Mouse (Mus musculus) MEL (cell line): Measurements from ENCODE around the gene Strip1. TPM values are rescaled to one million over a fixed set of nuclear protein-coding genes. Genes with fewer than 3 reads are reported as not detected.

Experiments used
- DNase-seq: peaks from one replicate; pipeline ENCODE4 v3.0.0; 2011; ENCODE audit warnings: low read depth, low spot score
- H3K27ac ChIP-seq: 2 replicates; pipeline ENCODE4 v1.5.1; 2012; ENCODE audit warnings: low read depth, mild to moderate bottlenecking, control low read depth, low read length, moderate library complexity; ENCODE audit not compliant: control insufficient read depth
- H3K27me3 ChIP-seq, 2 experiments: fragments of 150-350 bp in 1 of 2; sonication (generic) in 1 of 2; 2 replicates each; pipeline ENCODE4 v1.6.1; 2012; ENCODE audit warnings: low read length in 2 of 2, mild to moderate bottlenecking in 2 of 2, improper control_type of control experiment in 1 of 2, moderate library complexity in 1 of 2; ENCODE audit not compliant: insufficient read depth in 2 of 2, control insufficient read depth in 1 of 2
- H3K36me3 ChIP-seq, 2 experiments: 2 replicates each; pipeline ENCODE4 v1.6.1; 2012 to 2014; ENCODE audit warnings: low read length in 2 of 2, improper control_type of control experiment in 1 of 2, inconsistent platforms in 1 of 2, mild to moderate bottlenecking in 1 of 2; ENCODE audit not compliant: insufficient read depth in 2 of 2, control insufficient read depth in 1 of 2
- H3K4me1 ChIP-seq, 2 experiments: fragments of 150-350 bp in 1 of 2; sonication (generic) in 1 of 2; 2 replicates each; pipeline ENCODE4 v1.6.1; 2012; ENCODE audit warnings: low read length in 2 of 2, improper control_type of control experiment in 1 of 2, mild to moderate bottlenecking in 1 of 2; ENCODE audit not compliant: insufficient read depth in 2 of 2, control insufficient read depth in 1 of 2
- H3K4me3 ChIP-seq, 2 experiments: fragments of 150-350 bp in 1 of 2; sonication (generic) in 1 of 2; 2 replicates each; pipeline ENCODE4 v1.5.1; 2012; ENCODE audit warnings: low read depth in 2 of 2, low read length in 2 of 2, mild to moderate bottlenecking in 2 of 2, moderate library complexity in 2 of 2, control low read depth in 1 of 2, improper control_type of control experiment in 1 of 2; ENCODE audit not compliant: control insufficient read depth in 1 of 2, insufficient read depth in 1 of 2
- H3K79me2 ChIP-seq: 2 replicates; pipeline ENCODE4 v1.6.1; 2012; ENCODE audit warnings: mild to moderate bottlenecking, low read length, moderate library complexity; ENCODE audit not compliant: control insufficient read depth, poor library complexity, insufficient read depth
- H3K9ac ChIP-seq: 2 replicates; pipeline ENCODE4 v1.6.1; 2012; ENCODE audit warnings: low read depth, mild to moderate bottlenecking, control low read depth, low read length, moderate library complexity; ENCODE audit not compliant: control insufficient read depth, poor library complexity, severe bottlenecking
- H3K9me3 ChIP-seq: fragments of 150-350 bp; sonication (generic); replicated peaks from 2 replicates; pipeline ENCODE4 v1.6.1; 2012; ENCODE audit warnings: mild to moderate bottlenecking, low read length, improper control_type of control experiment, moderate library complexity; ENCODE audit not compliant: insufficient read depth
- CHD1 ChIP-seq: IDR thresholded peaks from 2 replicates; pipeline ENCODE4 v1.6.1; 2012; ENCODE audit warnings: low read depth, mild to moderate bottlenecking, inconsistent platforms, low read length, improper control_type of control experiment
- ELF1 ChIP-seq: IDR thresholded peaks from 2 replicates; pipeline ENCODE4 v1.6.1; 2014; ENCODE audit warnings: low read depth, mild to moderate bottlenecking, inconsistent platforms, low read length, improper control_type of control experiment, moderate library complexity
- EP300 ChIP-seq, 2 experiments: IDR thresholded peaks; 2 replicates each; pipeline ENCODE4 v1.6.1; 2011; ENCODE audit warnings: improper control_type of control experiment in 2 of 2, low read length in 2 of 2, low read depth in 1 of 2, mild to moderate bottlenecking in 1 of 2
- ETS1 ChIP-seq: IDR thresholded peaks from 2 replicates; pipeline ENCODE4 v1.6.1; 2012; ENCODE audit warnings: low read depth, mild to moderate bottlenecking, inconsistent platforms, low read length, improper control_type of control experiment, moderate library complexity
- GABPA ChIP-seq: IDR thresholded peaks from 2 replicates; pipeline ENCODE4 v1.6.1; 2012; ENCODE audit warnings: low read depth, mild to moderate bottlenecking, inconsistent platforms, low read length, improper control_type of control experiment, moderate library complexity
- GATA1 ChIP-seq: IDR thresholded peaks from 2 replicates; pipeline ENCODE4 v1.6.1; 2011; ENCODE audit warnings: low read depth, low read length, improper control_type of control experiment
- HCFC1 ChIP-seq: IDR thresholded peaks from 2 replicates; pipeline ENCODE4 v1.6.1; 2012; ENCODE audit warnings: low read depth, mild to moderate bottlenecking, inconsistent platforms, low read length, improper control_type of control experiment, moderate library complexity
- JUND ChIP-seq: IDR thresholded peaks from 2 replicates; pipeline ENCODE4 v1.6.1; 2011; ENCODE audit warnings: low read depth, mild to moderate bottlenecking, improper control_type of control experiment, low read length
- KAT2A ChIP-seq: conservative IDR thresholded peaks from 2 replicates; pipeline ENCODE4 v1.6.1; 2012; ENCODE audit warnings: low read depth, low read length, improper control_type of control experiment, inconsistent platforms
- MAX ChIP-seq: IDR thresholded peaks from 2 replicates; pipeline ENCODE4 v1.6.1; 2011; ENCODE audit warnings: low read length, improper control_type of control experiment
- MEF2A ChIP-seq: IDR thresholded peaks from 2 replicates; pipeline ENCODE4 v1.6.1; 2014; ENCODE audit warnings: low read depth, mild to moderate bottlenecking, inconsistent platforms, low read length, improper control_type of control experiment; ENCODE audit not compliant: poor library complexity, insufficient replicate concordance, severe bottlenecking; ENCODE audit errors: extremely low read depth
- MXI1 ChIP-seq: IDR thresholded peaks from 2 replicates; pipeline ENCODE4 v1.6.1; 2011; ENCODE audit warnings: mild to moderate bottlenecking, low read depth, low read length, improper control_type of control experiment
- MYB ChIP-seq: IDR thresholded peaks from 2 replicates; pipeline ENCODE4 v1.6.1; 2011; ENCODE audit warnings: mild to moderate bottlenecking, low read depth, low read length, improper control_type of control experiment
- NELFE ChIP-seq: IDR thresholded peaks from 2 replicates; pipeline ENCODE4 v1.6.1; 2011; ENCODE audit warnings: low read depth, low read length, improper control_type of control experiment
- NRF1 ChIP-seq: IDR thresholded peaks from 2 replicates; pipeline ENCODE4 v1.6.1; 2014; ENCODE audit warnings: low read depth, mild to moderate bottlenecking, inconsistent platforms, low read length, improper control_type of control experiment, moderate library complexity; ENCODE audit not compliant: poor library complexity, insufficient read depth, severe bottlenecking
- POLR2A ChIP-seq, 2 experiments: IDR thresholded peaks; 2 replicates each; pipeline ENCODE4 v1.6.1; 2011 to 2012; ENCODE audit warnings: low read length in 2 of 2, mild to moderate bottlenecking in 2 of 2, control low read depth in 1 of 2, improper control_type of control experiment in 1 of 2, low read depth in 1 of 2, moderate library complexity in 1 of 2; ENCODE audit not compliant: control insufficient read depth in 1 of 2, insufficient read depth in 1 of 2, poor library complexity in 1 of 2
- POLR2AphosphoS2 ChIP-seq: IDR thresholded peaks from 2 replicates; pipeline ENCODE4 v1.6.1; 2011; ENCODE audit warnings: low read length, improper control_type of control experiment
- POLR2AphosphoS5 ChIP-seq: IDR thresholded peaks from 2 replicates; pipeline ENCODE4 v1.6.1; 2012; ENCODE audit warnings: low read depth, borderline replicate concordance, mild to moderate bottlenecking, inconsistent platforms, low read length, moderate library complexity, mixed read lengths
- RCOR1 ChIP-seq: IDR thresholded peaks from 2 replicates; pipeline ENCODE4 v1.6.1; 2012; ENCODE audit warnings: low read depth, mild to moderate bottlenecking, inconsistent platforms, low read length, improper control_type of control experiment
- SMC3 ChIP-seq: IDR thresholded peaks from 2 replicates; pipeline ENCODE4 v1.6.1; 2011; ENCODE audit warnings: low read depth, low read length, improper control_type of control experiment
- TAL1 ChIP-seq: IDR thresholded peaks from 2 replicates; pipeline ENCODE4 v1.6.1; 2012; ENCODE audit warnings: mild to moderate bottlenecking, inconsistent platforms, low read length, moderate library complexity, mixed read lengths
- TBP ChIP-seq: IDR thresholded peaks from 2 replicates; pipeline ENCODE4 v1.8.0; 2011; ENCODE audit warnings: low read depth, low read length, improper control_type of control experiment
- TCF12 ChIP-seq: IDR thresholded peaks from 2 replicates; pipeline ENCODE4 v1.6.1; 2014; ENCODE audit warnings: low read depth, mild to moderate bottlenecking, inconsistent platforms, low read length, improper control_type of control experiment, moderate library complexity
- USF1 ChIP-seq: IDR thresholded peaks from 2 replicates; pipeline ENCODE4 v1.6.1; 2014; ENCODE audit warnings: low read depth, mild to moderate bottlenecking, inconsistent platforms, low read length, improper control_type of control experiment, moderate library complexity
- ZKSCAN1 ChIP-seq: IDR thresholded peaks from 2 replicates; pipeline ENCODE4 v1.6.1; 2012; ENCODE audit warnings: low read depth, mild to moderate bottlenecking, inconsistent platforms, low read length, improper control_type of control experiment, moderate library complexity
- ZMIZ1 ChIP-seq: IDR thresholded peaks from 2 replicates; pipeline ENCODE4 v1.6.1; 2012; ENCODE audit warnings: low read depth, mild to moderate bottlenecking, inconsistent platforms, low read length, improper control_type of control experiment, moderate library complexity
- ZNF384 ChIP-seq: IDR thresholded peaks from 2 replicates; pipeline ENCODE4 v1.6.1; 2012; ENCODE audit warnings: low read depth, mild to moderate bottlenecking, inconsistent platforms, low read length, improper control_type of control experiment
- polyA plus RNA-seq, 2 experiments: library from polyadenylated mRNA; stranded (reverse) in 1 of 2; unstranded in 1 of 2; fragments of >175 nt in 1 of 2; fragments of >200 nt in 1 of 2; gene quantifications; 2 replicates each; pipeline versions ENCODE4 v1.2.1 to v1.2.4; 2012; ENCODE audit warnings: low replicate concordance in 2 of 2, low read depth in 1 of 2; ENCODE audit not compliant: insufficient read length in 2 of 2, insufficient read depth in 1 of 2, missing spikeins in 1 of 2
- total RNA-seq: library from RNA; depleted of rRNA; stranded (reverse); fragments of 300-350 nt; gene quantifications from 2 replicates; pipeline ENCODE4 v1.2.3, GENCODE M21; 2012

Strip1 gene
- total and polyA plus RNA-seq, 3 experiments: 19.8 to 32.9 TPM; not detected in 1

- no peak overlapping the region for H3K9ac ChIP-seq
- H3K9me3 ChIP-seq: no peaks in the 10 kb centered on the region
- H3K4me1 ChIP-seq: no peaks in the 10 kb centered on the region
- H3K27me3 ChIP-seq: peaks cover 13 to 14% of the 10 kb centered on the region in 2 experiments
- no peak for TF ChIP-seq NELFE
- TF ChIP-seq POLR2AphosphoS5: no peak
- TF ChIP-seq MEF2A: no peak
- TF ChIP-seq GABPA: no peak
- no peak for TF ChIP-seq ETS1
- no peak for TF ChIP-seq POLR2A (IDR thresholded peaks at IDR 0.05; ENCODE audit: control insufficient read depth in 1 of 2, insufficient read depth in 1 of 2, low read depth in 1 of 2, low read length in 2 of 2, poor library complexity in 1 of 2)
- TF ChIP-seq EP300 (IDR thresholded peaks at IDR 0.05; ENCODE audit: low read depth in 1 of 2, low read length in 2 of 2): no peak
- TF ChIP-seq POLR2AphosphoS2: no peak
- no peak for TF ChIP-seq TCF12
- no peak for TF ChIP-seq JUND
- no peak for TF ChIP-seq ZKSCAN1
- TF ChIP-seq CHD1: no peak
- TF ChIP-seq TAL1: no peak
- no peak for TF ChIP-seq RCOR1
- no peak for TF ChIP-seq ZNF384
- TF ChIP-seq MYB: no peak
- no peak for TF ChIP-seq GATA1
- no peak for TF ChIP-seq MAX
- no peaks in the 10 kb centered on the region for H3K36me3 ChIP-seq
- no peak overlapping the region for H3K27ac ChIP-seq
- no peak overlapping the region for H3K4me3 ChIP-seq
- H3K79me2 ChIP-seq: no peaks in the 10 kb centered on the region
- no peak for DNase-seq
Measured at GRCm38 (mm10) chr3:107593632-107594031, 37.9 kb downstream of the Strip1 start.

DNA sequence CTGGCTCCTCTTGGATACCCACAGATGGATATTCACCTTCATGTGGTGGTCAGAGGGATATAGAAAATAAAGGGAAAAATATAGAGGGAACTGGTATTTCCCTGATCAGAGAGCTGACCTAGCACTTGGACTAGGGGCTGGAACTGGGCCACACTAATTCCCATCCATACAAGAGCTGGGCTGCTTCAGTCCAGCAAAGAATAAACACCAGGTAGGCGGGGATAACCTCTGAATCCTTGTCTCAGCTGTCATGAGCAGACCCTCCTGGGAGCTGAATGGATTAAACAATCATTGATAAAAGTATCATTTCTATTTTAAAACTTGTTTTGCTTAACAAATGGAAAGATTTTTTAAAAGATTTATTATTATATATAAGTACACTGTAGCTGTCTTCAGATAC lies 39.9 kb downstream of the Strip1 start:
- no peak for TF ChIP-seq SMC3
- TF ChIP-seq POLR2AphosphoS5: no peak
- TF ChIP-seq ETS1: no peak
- TF ChIP-seq HCFC1: no peak
- TF ChIP-seq ZMIZ1: no peak
- TF ChIP-seq NRF1: no peak
- TF ChIP-seq USF1: no peak
- TF ChIP-seq ELF1: no peak
- no peak for TF ChIP-seq MXI1
- no peak for TF ChIP-seq EP300 (IDR thresholded peaks at IDR 0.05; ENCODE audit: low read depth in 1 of 2, low read length in 2 of 2)
- TF ChIP-seq KAT2A: no peak
- TF ChIP-seq TAL1: no peak
- TF ChIP-seq MEF2A: no peak
- TF ChIP-seq JUND: no peak
- TF ChIP-seq TBP: no peak
- TF ChIP-seq NELFE: no peak

More for the DNA sequence above, 39.9 kb downstream of the Strip1 start:
- no peaks in the 10 kb centered on the region for H3K4me1 ChIP-seq
- H3K9me3 ChIP-seq: no peaks in the 10 kb centered on the region
- H3K27ac ChIP-seq: no peak overlapping the region
- H3K27me3 ChIP-seq: peaks cover 16 to 29% of the 10 kb centered on the region in 2 experiments
- H3K9ac ChIP-seq: no peak overlapping the region
- H3K4me3 ChIP-seq: no peak overlapping the region
- DNase-seq: no peak
- no peaks in the 10 kb centered on the region for H3K36me3 ChIP-seq
- H3K79me2 ChIP-seq: no peaks in the 10 kb centered on the region
